ENCODE assay signal across 9 mouse cellular contexts in genomic region chr2:3726501-3727078, GRCm38 (mm10).
DNase-seq lines count a peak whose midpoint lies in the region; ATAC-seq lines count a peak whose summit lies in the region.
"Had no signal": no experiment of that assay in that cellular context is flagged by ENCODE, and none has a peak within 500 bp of the region (broad histone marks: within the 10 kb centered on the region; RNA-seq: fewer than 3 reads in every experiment).

No protein-coding gene starts in this region.

- H3K9me3 ChIP-seq in forebrain, embryonic 16.5 days (ENCODE audit: control insufficient read depth, low read length) = no peaks in the 10 kb centered on the region
- H3K9me3 ChIP-seq in forebrain, embryonic 10.5 days = no peaks in the 10 kb centered on the region
- H3K9me3 ChIP-seq in intestine, embryonic 15.5 days = no peaks in the 10 kb centered on the region
- H3K9me3 ChIP-seq: G1E had no signal

- DNase-seq in forebrain, embryonic 10.5 days (ENCODE audit: extremely low spot score, low spot score) = no peak
- peak; percentile 14 for DNase-seq in right cerebral cortex, adult 18-20 months
- no peak for DNase-seq in right cerebral cortex, postnatal 4 days
- no peak for DNase-seq in adrenal gland, postnatal 25 days
- DNase-seq in urinary bladder, adult 18-20 months (ENCODE audit: low spot score in 2 of 2) = no peak

- 63% methylated on average over 13 of the region's 13 CpGs for WGBS in forebrain, embryonic 16.5 days
- 80% methylated on average over 13 of the region's 13 CpGs for WGBS in forebrain, embryonic 10.5 days
- 40% methylated on average over 13 of the region's 13 CpGs for WGBS in intestine, embryonic 15.5 days

- no peak overlapping the region for H3K4me2 ChIP-seq in forebrain, embryonic 16.5 days (ENCODE audit: low read length)
- H3K4me2 ChIP-seq in intestine, embryonic 15.5 days (replicated peaks) = peak overlapping the region; percentile 3; the same call in 1 of the 2 replicates

- peak overlapping the region; percentile 45; the same call in 1 of the 2 replicates for H3K27ac ChIP-seq in forebrain, embryonic 16.5 days (ENCODE audit: low read length)
- H3K27ac ChIP-seq in forebrain, embryonic 10.5 days = no peak overlapping the region
- H3K27ac ChIP-seq in intestine, embryonic 15.5 days = peak overlapping the region; percentile 62; the same call in 1 of the 2 replicates

- no peak overlapping the region for H3K9ac ChIP-seq in forebrain, embryonic 16.5 days (replicated peaks; ENCODE audit: low read depth, low read length)
- no peak overlapping the region for H3K9ac ChIP-seq in intestine, embryonic 15.5 days

- H3K4me3 ChIP-seq in forebrain, embryonic 16.5 days (replicated peaks; ENCODE audit: low read length) = no peak overlapping the region
- H3K4me3 ChIP-seq in forebrain, embryonic 10.5 days = no peak overlapping the region
- H3K4me3 ChIP-seq in intestine, embryonic 15.5 days (replicated peaks) = no peak overlapping the region

- H3K4me1 ChIP-seq in forebrain, embryonic 16.5 days (replicated peaks; ENCODE audit: control insufficient read depth, insufficient read depth, low read length) = peaks cover 19% of the 10 kb centered on the region
- H3K4me1 ChIP-seq in forebrain, embryonic 10.5 days = peaks cover 34% of the 10 kb centered on the region
- peaks cover 11% of the 10 kb centered on the region; the same call in 1 of the 2 replicates for H3K4me1 ChIP-seq in intestine, embryonic 15.5 days (replicated peaks)

- peak; percentile 73 for ATAC-seq in forebrain, embryonic 16.5 days
- 0 out of 2 replicates have a peak, but pooled peaks have one; percentile 31 for ATAC-seq in intestine, embryonic 15.5 days
- ATAC-seq in megakaryocyte-erythroid progenitor cell, adult 5-6 weeks (replicated peaks; ENCODE audit: low FRiP score, low TSS enrichment, poor library complexity, severe bottlenecking) = peak; percentile 20; the same call in 1 of the 2 replicates

- H3K27me3 ChIP-seq in forebrain, embryonic 16.5 days (replicated peaks; ENCODE audit: control insufficient read depth, insufficient read depth, low read length) = no peaks in the 10 kb centered on the region
- H3K27me3 ChIP-seq in forebrain, embryonic 10.5 days (ENCODE audit: poor library complexity, severe bottlenecking) = no peaks in the 10 kb centered on the region
- no peaks in the 10 kb centered on the region for H3K27me3 ChIP-seq in intestine, embryonic 15.5 days (replicated peaks)

- no peaks in the 10 kb centered on the region for H3K36me3 ChIP-seq in forebrain, embryonic 16.5 days (ENCODE audit: control insufficient read depth, insufficient read depth)
- no peaks in the 10 kb centered on the region for H3K36me3 ChIP-seq in forebrain, embryonic 10.5 days (replicated peaks)
- H3K36me3 ChIP-seq in intestine, embryonic 15.5 days = no peaks in the 10 kb centered on the region

Comparison
In these comparisons a context has a peak if more than half of its experiments do, and no peak if none do; other contexts are left out.
1. ATAC-seq: peak in every context shown above with its lines; median percentile 73 in forebrain, embryonic 16.5 days; 31 in intestine, embryonic 15.5 days; 20 in megakaryocyte-erythroid progenitor cell, adult 5-6 weeks.